Mouse (Mus musculus) megakaryocyte, embryonic 14.5 days (primary cell): ENCODE measurements around the gene Krtap12-1.
"Not testable (repeated sequence)": the region's sequence is repeated elsewhere in the genome, so short reads cannot be mapped to it uniquely, and the experiment has no call there.

ENCODE experiments used
- FLI1 ChIP-seq: IDR thresholded peaks from 2 replicates; pipeline ENCODE4 v1.6.1; 2012; ENCODE audit warnings: low read length, inconsistent platforms, mixed read lengths
- GATA1 ChIP-seq: IDR thresholded peaks from 3 replicates; pipeline ENCODE4 v1.6.1; 2012; ENCODE audit warnings: mixed read lengths, low read length, inconsistent platforms, borderline replicate concordance

GRCm38 (mm10) chr10:77750686-77751085 is 30.3 kb downstream of the Krtap12-1 start:
- TF ChIP-seq GATA1, FLI1: not testable (repeated sequence)
